14 mouse cellular contexts compared by ENCODE assay signal in genomic region chr12:101922313-101922712, GRCm38 (mm10).
"Had no signal": no experiment of that assay in that cellular context is flagged by ENCODE, and none has a peak within 500 bp of the region (broad histone marks: within the 10 kb centered on the region; RNA-seq: fewer than 3 reads in every experiment).

No protein-coding gene starts in this region.

- H3K4me1 ChIP-seq: limb, embryonic 12.5 days; limb, embryonic 15.5 days; midbrain, embryonic 13.5 days had no signal

- H3K9me3 ChIP-seq: limb, embryonic 12.5 days; limb, embryonic 15.5 days; midbrain, embryonic 13.5 days had no signal

- DNase-seq: kidney, postnatal 14 days; kidney, postnatal 4 days; left cerebral cortex, postnatal 4 days; liver, postnatal 0 days; lung, embryonic 14.5 days; thymus, adult 18-20 months; thymus, postnatal 36 days had no signal

- H3K27me3 ChIP-seq: limb, embryonic 12.5 days; limb, embryonic 15.5 days; midbrain, embryonic 13.5 days had no signal

- H3K4me2 ChIP-seq: limb, embryonic 12.5 days; limb, embryonic 15.5 days; liver, embryonic 11.5 days; lung, embryonic 14.5 days; midbrain, embryonic 13.5 days had no signal

- ATAC-seq: liver, postnatal 0 days; lung, postnatal 0 days; midbrain, embryonic 13.5 days had no signal

- H3K4me3 ChIP-seq: limb, embryonic 12.5 days; limb, embryonic 15.5 days; midbrain, embryonic 13.5 days had no signal

- H3K27ac ChIP-seq: limb, embryonic 12.5 days; limb, embryonic 15.5 days; liver, embryonic 14.5 days; macrophage; midbrain, embryonic 13.5 days had no signal

- H3K9ac ChIP-seq: limb, embryonic 12.5 days; limb, embryonic 15.5 days; liver, embryonic 14.5 days; liver, postnatal 0 days; lung, embryonic 14.5 days; midbrain, embryonic 13.5 days had no signal
